Mouse (Mus musculus) T-helper 17 cell (primary cell): ENCODE data around the gene Icam2.

Source experiments
- in situ Hi-C, 2 experiments: fragments of 300-600 bp; cut with MboI, MseI; formaldehyde crosslinking; loops; 1 replicate in 1 of 2; 2 replicates in 1 of 2; pipeline ENCODE4 v1.15.1; 2025; ENCODE audit warnings: high pct_unique_total_duplicates in 2 of 2

The Icam2 gene

DNA sequence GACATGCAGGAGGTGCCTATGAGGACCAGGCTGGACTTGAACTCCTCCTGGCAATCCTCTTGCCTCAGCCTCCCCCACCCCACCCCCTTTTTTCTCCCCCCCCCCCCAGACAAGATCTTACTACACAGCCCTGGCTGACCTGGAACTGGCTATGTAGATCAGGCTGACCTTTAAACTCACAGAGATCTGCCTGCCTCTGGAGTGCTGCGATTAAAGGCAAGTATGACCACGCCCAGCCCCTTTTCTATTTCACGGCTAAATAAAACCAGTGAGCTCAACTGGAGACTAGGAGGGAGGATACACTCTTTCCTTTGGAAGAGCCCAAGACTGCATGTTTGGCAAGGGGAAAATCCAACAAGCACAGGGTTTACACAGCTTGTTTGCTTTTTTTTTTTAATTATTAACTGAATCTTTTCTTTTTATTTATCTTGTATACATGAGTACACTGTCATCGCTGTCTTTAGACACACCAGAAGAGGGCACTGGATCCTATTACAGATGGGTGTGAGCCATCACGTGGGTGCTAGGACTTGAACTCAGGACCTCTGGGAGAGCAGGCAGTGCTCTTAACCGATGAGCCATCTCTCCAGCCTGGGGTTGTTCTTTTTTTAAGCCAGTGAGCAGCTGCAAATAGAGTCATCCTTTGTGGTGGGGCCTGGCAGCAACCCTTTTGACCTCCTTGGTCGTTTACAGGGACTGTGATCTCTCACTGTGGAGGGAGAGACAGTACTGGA lies 4.9 kb upstream of the Icam2 start:
- in situ Hi-C loops: no loop called here

DNA sequence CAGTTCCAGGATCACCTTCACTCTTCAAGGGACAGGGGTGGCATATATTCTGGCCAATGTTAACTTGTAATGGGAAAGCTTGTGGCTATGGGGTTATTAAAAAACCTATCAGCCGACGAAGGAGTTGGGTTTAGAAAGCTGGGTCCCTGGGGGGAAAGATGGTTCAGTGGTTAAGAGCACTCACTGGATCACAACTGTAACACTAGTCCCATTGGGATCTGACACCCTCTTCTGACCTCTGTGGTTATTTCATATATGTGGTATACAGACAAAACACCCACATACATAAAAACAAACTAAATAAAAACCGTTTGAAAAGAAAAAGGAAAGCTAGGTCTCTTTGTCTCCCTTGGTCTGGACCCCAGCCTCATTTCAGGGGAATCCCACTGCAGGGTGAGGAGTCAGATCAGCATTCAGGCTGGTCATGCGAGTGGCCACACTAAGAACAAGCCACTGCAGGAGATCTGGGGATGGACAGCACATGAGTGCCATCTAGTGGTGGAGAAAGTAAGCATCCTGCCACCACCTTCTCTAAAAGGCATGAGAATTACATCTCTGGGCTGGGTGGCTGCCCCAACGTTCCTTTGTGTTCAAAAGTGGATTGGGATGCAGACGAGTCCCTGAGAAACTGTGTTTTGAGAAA lies 3.8 kb upstream of the Icam2 start:
- in situ Hi-C loops: no loop called here

DNA sequence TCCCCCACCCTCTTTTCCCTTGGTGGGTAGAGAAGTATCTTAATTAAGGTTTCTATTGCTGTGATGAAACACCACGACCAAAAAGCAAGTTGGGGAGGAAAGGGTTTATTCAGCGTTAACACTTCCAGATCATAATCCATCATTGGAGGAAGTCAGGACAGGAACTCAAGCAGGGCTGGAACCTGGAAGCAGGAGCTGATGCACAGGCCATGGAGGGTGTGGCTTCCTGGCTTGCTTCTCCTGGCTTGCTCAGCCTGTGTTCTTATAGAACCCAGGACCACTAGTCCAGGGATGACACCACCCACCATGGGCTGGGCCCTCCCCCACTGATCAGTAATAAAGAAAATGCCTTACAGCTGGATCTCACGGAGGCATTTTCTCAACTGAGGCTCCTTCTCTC lies 2.9 kb upstream of the Icam2 start:
- in situ Hi-C loops: no loop called here

DNA sequence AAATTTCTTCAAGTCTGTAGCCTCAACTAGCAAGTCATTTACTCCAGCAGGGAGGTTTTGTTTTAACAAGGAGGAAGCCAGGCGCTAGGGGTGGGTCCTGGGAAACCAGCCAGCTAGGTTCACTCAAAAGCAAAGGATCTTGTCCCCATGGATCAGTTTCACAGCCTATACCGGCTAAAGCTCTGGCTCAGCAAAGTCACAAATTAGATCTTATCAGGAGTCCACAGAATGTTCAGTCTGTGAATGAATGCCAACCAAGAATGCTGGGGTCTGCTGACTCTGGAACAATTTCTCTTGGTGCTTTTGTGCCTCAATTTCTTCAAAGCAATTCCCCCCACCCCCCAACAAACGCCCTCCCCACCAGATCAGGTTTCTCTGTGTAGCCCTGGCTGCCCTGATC lies 1.7 kb upstream of the Icam2 start:
- in situ Hi-C loops: loop anchor here in 1 of 2 experiments (10.0 kb wide), 1 partner anchor 65 kb away; no protein-coding TSS in a partner anchor

DNA sequence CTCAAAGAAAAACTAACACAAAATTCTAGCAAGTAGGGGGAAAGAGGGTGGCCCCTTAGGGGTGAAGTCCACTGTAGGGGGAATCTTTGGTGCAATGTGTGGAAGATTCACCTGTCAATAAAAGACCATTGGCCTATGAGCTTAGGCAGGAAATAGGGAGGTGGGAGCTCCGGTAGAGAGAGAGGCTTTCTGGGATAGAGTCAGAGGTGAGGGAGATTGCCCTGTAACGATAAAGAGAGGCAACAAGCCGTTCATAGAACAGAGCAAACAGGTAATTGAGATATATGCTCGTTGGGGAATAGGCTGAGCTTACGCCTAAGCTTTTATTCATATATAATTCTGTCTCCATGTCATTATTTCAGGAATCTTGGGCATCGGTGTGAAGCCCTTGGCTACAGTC lies 855 bp downstream of the Icam2 start:
- in situ Hi-C loops: loop anchor here in 1 of 2 experiments (10.0 kb wide), 1 partner anchor 62 kb away; no protein-coding TSS in a partner anchor

DNA sequence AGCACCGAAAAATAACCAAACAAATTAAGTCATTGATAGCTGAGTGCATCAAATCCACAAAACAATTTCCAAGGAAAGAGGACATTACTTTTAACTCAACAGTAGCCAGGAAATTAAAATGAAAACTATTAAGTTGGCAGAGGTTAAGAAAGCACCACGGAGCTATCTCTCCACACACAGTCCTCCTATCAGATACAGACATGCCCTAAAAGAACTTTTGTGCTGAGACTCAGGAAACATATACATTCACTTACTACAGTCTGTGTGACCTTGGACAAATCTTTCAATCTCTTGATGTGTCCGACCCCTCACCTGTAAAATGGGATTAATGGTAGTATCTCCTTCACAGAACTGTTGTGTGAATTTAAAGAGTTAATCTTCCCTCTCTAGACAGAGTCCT lies 1.5 kb downstream of the Icam2 start:
- in situ Hi-C loops: loop anchor here in 1 of 2 experiments (10.0 kb wide), 1 partner anchor 62 kb away; no protein-coding TSS in a partner anchor

DNA sequence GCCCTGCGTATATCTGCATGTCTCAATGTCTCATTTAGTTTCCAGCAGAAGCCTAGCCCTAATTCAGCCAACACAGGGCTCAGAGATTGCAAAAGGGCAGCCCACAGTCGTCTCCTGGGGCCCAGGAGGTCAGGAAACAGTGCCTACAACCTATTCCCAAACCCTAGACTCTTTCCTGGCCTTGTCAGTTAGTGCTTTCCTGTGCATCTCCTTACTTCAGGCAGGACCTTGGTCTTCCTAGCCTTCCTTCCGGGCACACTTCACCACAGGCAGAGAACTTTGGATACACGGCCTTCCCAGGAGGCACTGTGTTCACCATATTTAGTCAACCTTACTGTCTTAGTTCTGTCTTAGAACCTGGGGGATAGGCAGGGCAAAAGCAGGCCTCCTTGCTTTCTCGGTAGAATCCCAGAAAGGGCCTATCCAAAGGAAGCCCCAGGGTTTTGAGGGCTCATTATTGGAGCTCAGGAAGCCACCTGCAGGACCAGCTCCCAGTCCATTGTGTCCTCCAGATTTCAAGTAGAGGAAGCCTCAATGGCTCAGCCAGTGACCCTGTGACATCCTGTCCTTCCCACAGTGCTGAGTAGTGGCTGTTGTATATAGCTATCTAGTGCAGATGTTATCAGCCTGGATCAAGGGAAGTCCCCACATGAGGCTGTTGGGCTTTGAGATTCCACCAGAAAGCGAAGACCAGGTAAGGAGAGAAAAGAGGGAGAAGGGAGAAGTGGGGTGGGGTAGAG lies 4.7 kb downstream of the Icam2 start:
- in situ Hi-C loops: loop anchor here in 1 of 2 experiments (10.0 kb wide), 1 partner anchor 58 kb away; no protein-coding TSS in a partner anchor

DNA sequence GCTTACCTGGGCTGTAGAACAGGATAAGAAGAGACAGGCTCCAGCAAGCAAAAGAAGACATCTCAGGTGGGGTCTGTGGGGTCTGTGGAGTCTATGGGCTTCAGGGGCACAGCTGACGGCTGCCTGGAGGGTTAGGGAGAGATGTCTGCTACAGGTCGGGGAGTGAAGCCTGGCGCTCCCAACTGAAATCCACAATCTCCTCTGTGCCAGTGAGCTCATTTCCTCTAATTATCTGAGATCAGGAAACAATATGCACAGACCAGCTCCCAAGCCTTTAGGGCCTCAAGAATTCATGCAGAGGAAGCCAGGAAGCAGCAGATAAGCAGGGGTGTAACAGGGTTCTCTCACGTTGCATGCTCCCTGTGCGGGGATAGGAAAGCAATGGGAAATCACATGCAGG lies 5.5 kb downstream of the Icam2 start:
- in situ Hi-C loops: loop anchor here in 1 of 2 experiments (10.0 kb wide), 1 partner anchor 58 kb away; no protein-coding TSS in a partner anchor

DNA sequence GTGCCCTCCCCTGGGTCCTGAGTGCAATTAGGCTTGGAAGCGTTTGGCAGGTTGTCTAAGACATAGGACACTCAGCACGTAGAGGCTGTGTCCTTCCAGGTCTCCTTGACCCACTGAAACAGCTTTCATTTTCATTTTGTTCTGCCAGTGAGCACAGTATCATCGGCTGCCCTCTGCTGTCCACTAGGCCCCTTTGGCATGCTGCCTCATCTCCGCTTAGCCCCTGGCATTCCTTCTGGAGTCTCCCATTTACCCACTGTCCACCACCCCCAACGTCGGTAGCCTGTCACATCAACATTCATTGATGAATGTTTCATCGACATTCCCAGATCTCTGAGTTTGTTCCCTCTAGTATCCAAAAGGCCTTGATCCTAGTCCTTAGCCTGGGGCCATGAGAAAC lies 6.0 kb downstream of the Icam2 start:
- in situ Hi-C loops: loop anchor here in 1 of 2 experiments (10.0 kb wide), 1 partner anchor 57 kb away; no protein-coding TSS in a partner anchor

DNA sequence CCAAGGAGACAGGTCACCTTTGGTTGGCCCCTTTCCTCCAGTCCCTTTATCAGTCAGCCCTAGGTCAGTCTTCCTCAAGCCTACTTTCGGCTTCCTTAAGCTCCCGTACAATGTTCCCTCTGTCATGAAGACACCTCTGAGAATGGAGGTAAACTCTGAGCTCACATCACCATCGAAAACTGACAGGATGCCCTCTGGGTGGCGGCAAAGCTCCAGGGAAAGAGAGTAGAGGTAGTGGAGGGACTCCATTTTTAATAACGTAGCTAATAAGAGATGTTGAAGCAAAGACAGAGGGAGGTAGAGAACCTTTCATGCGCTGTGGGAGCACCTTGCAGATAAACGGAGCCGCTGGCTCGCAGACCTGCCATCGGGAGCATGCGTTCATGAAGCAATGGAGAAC lies 6.9 kb downstream of the Icam2 start:
- in situ Hi-C loops: loop anchor here in 1 of 2 experiments (10.0 kb wide), 1 partner anchor 56 kb away; no protein-coding TSS in a partner anchor

DNA sequence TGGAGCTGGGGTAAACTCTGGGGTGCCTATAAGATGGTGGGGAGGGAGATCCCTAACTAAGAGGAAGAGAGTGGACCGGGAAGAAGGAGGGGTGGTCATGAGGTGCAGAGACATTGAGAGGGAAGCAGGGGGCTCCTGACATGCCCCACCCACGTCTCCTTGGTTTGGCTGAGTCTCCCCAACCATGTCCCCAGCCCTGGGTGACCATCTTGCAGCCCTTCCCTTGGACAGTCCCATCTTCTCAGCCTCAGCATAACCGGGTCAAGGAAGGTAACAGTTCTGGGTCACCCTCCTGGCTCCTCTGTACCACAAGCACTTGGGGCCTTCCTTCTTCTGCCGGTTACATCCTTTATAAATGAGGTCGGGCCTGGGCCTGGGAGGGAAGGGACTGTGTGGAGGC lies 12.9 kb downstream of the Icam2 start:
- in situ Hi-C loops: no loop called here

DNA sequence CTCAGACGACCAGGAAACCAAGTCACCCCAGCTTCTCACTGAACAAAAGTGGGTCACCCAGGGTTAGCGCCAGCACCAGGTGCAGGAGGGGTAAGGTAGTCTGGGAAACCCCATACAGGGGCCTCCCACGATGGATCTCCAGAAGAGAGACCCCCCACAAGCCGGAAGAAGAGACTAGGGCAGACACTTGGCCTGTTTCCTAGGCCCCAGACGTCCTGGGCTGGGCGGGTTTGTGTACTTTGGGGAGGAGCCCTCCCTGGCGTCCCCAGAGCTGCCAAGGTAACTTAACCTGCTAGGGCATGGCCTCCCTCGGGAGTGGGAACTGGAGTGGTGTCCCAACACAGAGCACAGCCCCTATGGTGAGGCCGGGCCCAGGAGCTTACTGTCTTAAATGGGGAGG lies 13.3 kb downstream of the Icam2 start:
- in situ Hi-C loops: no loop called here

DNA sequence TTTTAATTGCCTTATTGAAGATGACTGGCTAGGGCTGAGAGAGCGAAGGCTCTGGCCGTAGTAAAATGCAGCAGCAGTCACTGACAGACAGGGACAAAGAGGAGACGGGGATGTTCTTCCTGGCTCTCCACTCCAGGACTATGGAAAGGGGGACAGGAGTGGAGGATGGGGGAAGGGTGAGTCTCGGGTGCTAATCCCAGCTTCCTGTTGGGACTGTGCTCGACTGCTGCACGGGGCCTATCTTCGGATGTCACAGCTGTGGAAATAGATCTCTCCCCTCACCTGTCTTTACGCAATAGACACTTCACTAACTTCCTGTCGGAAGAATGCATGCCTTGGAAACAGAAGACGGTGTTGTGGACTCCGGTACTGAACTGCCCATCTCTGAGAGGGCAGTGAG lies 13.9 kb downstream of the Icam2 start:
- in situ Hi-C loops: no loop called here

DNA sequence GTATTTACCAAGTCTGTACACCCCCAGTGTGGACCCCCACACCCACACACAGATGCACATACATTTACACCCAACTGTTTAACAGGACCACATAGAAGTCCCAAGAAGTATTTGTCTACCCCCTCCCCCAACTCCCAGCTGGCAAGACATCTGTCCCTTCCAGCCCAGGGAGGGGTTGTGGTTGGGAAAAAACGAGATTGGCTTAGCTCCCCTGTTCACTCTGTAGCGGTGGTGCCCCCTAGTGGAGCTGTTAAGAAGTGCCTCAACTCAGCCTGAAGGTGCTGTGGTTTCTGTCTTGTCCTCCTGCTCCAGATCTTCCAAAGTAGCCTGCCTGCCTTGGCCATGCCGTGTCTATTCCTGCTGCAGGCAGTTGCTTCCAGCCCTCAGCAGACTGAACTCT lies 21.6 kb downstream of the Icam2 start:
- in situ Hi-C loops: no loop called here

DNA sequence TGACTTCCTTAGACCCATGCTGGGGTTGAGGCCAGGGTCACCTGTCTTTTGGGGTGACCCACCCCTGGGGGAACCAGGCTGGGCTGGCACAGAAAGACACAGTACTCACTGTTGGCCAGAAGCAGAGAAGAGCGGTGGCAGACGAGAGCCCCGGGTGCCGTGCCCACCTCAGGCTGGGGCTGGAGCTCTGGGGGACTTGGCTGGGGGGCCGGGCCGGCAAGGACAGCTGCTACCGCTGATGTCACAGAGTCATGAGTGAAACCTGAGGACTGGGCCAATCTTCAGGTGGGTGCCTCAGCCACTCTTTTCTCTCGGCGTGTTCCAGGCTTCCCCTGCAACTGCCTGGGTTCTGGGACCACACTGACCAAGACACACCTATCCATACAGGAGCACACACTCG lies 22.5 kb downstream of the Icam2 start, which contains the start of gene Prr29:
Gene Prr29 (plus strand): TSS at position 107 of the 400 bp plus-strand sequence.
- in situ Hi-C loops: no loop called here

DNA sequence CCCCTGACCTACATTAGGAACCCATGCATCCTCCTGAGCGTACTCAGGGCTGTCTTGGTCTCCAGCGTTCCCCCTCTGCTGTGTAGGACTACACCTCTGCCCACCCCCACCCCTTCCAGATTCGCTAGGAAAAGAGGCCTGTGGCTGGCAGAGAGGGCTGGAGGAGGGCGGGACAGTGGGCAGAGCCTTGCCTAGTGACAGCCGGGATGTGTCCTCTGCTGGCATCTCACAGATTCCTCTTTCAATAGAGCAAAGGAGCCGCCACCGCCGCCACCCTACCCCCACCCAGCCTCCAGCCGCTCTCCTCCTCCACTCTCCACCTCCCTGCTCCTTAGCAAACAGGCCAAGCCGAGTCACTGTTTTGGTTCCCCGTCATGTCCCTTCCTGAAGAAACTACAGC lies 23.2 kb downstream of the Icam2 start:
- in situ Hi-C loops: no loop called here

DNA sequence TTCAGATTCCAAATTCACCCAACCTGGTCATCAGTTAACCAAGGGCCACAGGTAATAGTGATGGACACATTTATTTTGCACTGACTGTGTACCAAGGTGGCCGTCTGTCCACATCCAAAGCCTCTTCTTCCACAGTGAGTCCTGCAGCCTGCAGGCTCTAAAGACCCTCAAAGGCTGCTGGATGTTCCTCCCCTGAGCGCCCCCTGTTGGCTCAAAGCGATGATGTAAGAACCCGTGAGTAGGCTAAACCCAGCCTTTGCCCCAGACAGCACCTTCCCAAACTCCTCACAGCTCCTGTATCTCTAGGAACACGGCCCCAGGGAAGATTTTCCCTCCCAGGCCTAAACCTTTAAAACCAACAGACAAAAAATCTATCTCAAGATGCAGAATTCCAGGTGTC lies 28.5 kb downstream of the Icam2 start:
- in situ Hi-C loops: no loop called here

DNA sequence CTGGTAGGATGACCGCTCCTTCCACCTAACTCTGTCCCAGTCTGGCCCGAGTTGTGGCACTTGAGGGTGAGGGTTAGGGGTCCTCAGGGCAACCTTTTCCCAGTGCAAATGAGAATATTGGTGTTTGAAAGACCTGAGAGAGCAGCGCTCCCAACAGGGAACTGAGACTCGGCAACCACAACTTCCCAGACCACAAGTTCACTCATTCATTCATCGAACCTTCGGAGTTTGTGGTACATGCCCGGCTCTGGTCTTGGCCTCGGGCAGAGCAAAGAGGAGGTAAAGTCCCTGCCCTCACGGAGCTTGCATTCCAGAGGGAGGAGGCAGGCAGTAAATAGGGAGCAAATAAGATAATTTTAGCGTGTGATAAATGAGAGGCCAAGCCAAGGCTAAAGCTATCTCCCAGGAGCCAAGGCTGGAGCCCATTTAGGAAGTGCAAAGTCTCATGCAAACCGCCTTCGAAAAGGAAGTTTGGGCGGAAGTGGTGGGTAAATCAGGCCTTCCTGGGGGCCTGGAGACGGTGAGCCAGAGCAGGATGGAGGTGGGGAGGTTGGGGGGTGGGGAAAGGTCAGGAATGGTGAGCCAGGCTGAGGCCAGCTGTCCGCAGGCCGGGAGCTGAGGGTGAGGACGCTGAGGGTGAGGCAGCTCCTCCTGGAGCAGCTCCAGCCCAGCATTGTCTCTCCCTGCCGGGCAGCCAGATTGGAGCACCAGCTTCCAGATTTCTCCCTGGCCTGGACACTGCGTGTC lies 32.3 kb downstream of the Icam2 start:
- in situ Hi-C loops: no loop called here

DNA sequence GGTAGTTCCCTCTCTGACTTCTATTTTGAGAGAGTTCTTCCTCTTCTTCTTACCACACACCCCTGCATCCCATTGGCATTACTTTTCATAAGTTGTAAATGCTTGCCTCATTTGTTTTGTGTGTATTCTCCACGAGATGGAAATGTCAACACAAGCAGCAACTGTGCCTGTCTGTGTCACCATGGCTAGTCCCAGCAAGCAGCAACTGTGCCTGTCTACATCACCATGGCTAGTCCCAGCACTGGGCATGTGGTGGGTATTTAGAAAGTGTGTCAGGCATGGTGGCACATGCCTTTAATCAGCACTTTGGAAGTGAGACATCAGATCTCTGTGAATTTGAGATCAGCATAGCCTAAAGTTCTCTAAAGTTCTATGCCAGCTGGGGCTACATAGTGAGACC lies 33.7 kb downstream of the Icam2 start:
- in situ Hi-C loops: no loop called here

DNA sequence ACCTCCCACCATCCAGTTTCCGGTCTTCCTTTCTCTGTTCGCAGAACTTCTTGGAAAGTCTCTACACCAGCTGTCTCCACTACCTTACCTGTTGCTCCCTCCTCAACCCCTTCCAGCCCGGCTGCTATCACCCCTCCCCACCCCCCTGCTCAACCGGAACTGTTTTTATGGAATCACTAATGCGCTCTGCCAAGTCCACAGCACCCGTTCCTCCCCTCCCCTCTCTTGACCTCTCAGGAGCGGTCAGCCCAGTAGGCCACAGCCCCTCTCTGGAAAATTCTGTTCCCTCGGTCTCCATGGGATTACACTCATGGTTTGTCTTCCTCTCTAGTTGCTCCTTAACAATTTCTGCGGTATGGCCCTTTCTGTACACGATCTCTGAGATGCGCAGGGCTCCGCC lies 34.7 kb downstream of the Icam2 start, which contains the start of gene Scn4a:
Gene Scn4a (minus strand): TSS at position 101 of the 400 bp plus-strand sequence.
- in situ Hi-C loops: no loop called here

DNA sequence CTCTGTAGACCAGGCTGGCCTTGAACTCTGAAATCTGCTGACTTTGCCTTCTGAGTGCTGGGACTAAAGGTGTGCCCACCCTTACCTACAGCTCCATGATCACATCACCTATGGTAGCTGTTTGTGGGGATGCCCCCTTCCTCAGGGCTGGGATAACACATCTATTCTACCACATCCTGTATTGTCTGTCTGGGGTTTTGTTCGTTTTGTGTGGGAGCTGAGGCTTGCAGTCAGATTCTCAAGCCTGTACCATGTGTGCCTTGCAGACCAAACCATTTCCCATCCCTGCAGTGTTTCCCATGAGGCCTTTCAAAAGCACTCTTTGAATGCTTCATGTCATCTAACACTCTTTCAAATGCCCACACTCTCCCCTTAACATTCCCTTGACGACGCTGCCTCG lies 35.9 kb downstream of the Icam2 start:
- in situ Hi-C loops: no loop called here
